Mouse (Mus musculus): ENCODE data around the gene Nrxn1.
"Not testable (repeated sequence)": the region's sequence is repeated elsewhere in the genome, so short reads cannot be mapped to it uniquely, and the experiment has no call there.

The Nrxn1 gene

DNA sequence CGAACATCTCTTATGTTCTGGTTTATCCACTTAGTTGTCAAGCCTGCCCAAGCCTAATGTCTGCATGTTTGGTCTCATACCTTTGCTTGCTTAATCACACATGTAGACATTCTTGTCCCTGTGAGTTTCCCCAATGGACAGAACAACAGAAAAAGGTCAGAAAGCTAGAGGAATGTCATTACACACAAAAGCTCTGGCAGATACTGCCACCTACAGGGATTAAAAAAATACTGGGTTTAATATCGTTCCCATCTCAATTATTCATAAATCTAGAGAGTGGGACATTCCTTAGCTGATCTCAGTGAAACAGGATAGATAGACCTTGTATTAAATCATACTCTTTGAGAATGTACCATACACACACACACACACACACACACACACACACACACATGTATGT lies 823.7 kb downstream of the Nrxn1 start:
- no peak for DNase-seq (ENCODE audit: low read depth)

DNA sequence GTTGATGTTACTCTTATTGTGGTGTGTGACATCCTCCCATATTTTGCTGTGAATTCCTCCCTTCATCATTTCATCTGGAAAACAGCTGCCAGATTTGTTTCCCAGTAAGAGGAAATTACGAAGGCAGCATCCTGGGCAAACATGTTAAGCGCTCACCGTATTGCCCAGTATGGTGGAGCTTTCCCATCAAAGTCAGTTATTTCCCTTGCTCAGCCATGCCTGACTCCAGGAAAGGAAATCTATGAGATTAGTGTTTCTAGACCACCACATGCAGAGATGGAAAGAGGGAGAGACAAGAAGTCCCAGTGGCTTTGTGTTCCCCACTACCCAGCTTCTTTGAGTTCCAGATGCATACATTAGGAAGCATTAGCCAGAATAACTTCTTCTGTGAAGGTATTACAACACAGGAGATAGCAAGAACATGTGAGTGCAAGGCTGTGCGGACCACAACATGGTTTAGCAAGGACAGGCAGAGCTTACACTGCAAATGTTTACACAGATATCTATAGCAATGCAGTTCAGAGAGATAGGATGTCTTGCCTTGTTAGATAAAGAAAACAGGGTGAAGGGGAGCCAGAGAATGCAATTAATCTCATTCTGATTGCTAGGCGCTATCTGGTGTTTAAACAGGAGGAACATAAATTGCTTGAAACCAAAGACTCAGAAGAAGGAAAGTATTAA lies 839.3 kb downstream of the Nrxn1 start:
- DNase-seq (ENCODE audit: low read depth) = no peak

DNA sequence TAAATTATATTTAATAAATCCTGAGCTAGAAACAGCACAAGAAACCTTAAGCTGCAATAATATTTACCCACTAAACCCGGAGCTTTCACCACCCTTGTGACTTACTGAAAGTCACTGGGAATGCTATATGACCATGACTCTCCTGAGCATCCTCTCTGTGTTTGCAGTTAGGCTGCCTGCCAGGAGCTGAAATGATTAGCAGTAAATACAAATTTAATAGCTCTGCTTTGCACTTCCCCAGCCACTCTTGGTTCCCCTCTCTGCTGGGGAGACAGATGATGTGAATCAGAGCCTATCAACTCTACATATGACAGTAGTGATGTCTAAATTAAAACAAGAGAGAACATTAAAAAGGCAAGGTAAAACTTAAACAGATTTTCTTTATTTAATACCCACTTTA lies 840.7 kb downstream of the Nrxn1 start:
- no peak for DNase-seq (ENCODE audit: low read depth)

DNA sequence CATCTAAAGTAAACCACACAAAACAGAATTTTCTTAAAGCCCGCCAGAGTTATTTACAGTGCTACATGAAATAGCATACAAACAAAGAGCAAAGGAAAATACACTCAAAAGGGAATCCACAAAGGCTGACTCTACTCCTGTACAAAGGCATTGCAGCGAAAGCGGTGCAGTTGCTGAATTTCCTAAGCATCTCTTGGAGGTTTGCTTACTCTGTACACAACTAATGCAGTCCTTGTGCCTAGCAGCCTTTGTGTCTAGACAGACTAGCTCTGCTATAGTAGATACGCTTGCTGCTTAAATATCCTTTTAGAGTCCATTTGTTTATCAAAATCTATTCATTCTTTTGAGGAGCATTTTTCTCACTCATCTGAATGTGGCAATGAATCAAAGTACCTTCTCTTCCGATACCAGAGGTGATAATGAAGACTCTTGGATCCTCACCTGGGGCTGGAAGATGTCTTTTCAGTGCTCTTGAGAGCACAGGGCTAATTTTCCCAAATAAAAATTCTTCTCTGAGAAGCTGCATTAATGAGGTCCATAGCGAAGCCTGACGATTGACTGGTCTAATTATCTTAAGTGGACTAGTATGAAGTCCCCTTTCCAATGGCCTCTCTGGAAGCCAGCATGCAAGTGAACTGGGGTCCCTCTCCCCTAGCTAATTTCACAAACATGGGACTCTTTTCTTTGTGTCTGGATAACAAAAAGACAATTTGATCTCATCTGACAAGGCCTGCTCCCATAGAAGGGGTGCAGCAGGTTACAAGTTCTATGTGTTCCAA lies 845.6 kb downstream of the Nrxn1 start:
- DNase-seq (ENCODE audit: low read depth) = no peak

DNA sequence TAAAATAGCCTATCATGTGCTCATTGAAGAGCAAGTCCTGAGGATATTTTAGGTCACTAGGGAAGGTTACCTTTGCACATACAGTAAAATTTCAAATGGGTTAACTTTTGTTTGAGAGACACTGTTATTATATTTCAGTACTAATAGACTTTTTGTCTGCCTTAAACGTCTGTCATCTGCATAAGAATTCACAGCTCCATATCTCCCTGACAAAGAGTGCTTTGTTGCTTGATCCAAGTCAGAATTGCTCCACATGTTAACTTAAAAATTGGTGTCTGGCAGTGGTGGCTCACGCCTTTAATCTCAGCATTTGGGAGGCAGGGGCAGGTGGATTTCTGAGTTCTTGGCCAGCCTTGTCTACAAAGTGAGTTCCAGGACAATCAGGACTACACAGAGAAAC lies 848.5 kb downstream of the Nrxn1 start:
- DNase-seq (ENCODE audit: low read depth) = no peak

DNA sequence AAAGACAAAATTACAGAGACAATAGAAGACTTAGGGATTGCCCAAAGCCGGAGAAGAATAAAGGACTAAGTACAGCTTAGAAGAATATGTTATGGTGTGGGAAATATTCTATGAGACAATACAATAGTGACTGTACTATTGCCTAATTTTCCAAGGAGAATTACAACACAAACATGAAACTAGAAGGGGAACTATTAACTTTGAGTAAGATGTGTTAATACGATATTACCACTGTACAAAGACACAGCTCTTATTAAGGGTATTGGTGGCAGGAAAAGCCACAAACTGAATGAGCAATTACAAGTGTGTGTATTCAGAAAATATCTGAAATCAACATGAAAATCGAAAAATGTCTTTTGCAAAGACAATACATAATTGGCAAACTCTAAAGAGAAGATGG lies 853.9 kb downstream of the Nrxn1 start:
- DNase-seq (ENCODE audit: low read depth) = no peak

DNA sequence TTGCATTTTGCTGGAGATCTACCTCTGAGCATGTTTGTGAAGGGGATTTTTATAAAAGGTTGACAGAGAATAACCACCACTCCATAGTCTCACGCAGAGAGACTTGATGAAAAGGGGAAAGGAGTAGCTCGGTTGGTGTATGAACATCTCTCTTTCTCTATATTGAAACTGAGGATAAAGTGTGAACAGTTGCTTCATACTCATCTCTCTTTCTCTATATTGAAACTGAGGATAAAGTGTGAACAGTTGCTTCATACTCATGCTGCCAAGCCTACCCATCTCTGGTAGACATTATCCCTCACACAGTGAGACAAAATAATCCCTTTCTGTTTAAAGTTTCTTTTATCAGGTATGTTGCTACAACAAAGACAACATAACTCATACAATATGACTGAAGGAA lies 854.4 kb downstream of the Nrxn1 start:
- DNase-seq (ENCODE audit: low read depth) = no peak

DNA sequence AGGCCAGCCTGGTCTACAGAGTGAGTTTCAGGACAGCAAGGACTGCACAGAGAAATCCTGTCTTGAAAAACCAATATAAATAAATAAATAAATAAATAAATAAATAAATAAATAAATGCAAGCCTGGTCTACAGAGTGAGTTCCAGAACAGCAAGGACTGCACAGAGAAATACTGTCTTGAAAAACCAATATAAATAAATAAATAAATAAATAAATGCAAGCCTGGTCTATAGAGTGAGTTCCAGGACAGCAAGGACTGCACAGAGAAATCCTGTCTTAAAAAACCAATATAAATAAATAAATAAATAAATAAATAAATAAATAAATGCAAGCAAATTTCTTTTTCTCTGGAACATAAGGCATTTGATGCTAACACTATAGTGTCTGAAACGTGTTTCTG lies 857.2 kb downstream of the Nrxn1 start:
- DNase-seq (ENCODE audit: low read depth) = not testable (repeated sequence)

DNA sequence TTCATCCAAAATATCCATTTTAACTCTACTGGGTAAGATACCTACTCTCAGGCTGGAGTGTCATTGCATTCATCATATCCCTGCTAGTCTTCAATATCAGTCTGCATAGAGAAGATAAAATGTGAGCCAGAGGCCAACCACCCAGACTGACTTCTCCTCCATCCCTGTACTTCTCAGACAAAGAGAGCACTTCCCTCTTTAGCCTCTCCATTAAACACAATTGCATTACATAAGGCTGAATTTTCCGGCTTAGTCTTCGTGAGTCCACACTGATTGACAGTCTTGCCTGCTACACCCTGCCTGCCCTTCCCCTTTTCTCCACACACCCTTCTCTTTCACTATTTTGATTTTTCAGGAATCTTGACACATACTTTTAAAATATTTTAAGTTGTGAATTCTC lies 858.1 kb downstream of the Nrxn1 start:
- no peak for DNase-seq (ENCODE audit: low read depth)

DNA sequence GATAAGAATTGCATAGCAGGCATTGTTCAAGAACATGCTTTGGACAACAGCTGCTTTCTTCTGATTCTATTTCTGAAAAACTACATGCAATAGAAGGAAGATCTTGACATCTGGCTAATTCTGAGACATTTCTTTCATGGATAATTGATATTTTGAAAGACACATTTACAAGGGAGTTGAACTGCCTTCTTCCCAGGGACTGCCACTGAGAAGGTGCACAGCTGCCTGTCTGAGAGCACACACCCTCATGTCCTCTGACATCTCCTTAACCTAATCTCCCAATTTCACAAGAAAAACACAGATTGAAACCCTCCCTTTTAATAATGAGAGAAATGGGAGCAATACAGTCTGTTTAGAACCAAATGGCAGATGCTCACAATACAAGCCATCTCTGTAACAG lies 884.3 kb downstream of the Nrxn1 start:
- DNase-seq (ENCODE audit: low read depth) = no peak

DNA sequence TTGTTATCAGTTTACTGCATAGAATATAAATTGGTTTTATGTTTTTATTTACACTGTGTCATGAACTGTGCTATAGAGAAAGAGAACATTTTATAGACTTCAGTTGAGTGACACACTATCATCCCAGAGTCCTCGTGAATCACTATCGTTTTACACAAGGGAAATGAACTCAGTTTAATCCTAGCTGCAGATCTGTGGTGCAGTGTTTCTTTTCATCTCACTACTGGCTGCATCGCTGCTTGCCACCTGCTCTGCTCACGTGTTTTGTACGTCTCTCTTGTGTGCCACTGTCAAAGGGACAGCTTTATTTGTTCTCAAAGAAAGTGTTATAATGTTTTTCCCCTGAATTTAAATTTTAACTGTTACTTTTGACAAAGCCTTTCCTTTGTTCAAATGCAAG lies 885.3 kb downstream of the Nrxn1 start:
- DNase-seq (ENCODE audit: low read depth) = no peak

DNA sequence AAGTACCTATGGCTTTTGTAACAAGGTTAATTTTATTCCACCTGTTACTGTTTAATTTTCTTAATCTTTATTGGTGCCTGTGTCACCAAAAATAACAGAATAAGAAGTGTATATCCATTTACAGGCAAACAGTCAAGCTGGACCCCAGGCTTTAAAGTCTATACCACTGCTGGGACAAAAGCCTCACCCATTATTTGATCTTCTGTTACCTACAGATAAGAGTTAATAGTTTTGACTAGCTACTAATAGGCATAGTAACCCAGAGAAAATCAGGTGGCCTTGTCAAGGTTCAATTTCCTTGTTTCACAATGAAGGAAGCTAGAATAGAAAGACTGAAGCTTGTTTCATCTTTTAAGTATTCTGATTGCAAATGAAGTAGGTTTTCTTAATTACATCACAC lies 888.9 kb downstream of the Nrxn1 start:
- DNase-seq (ENCODE audit: low read depth) = no peak

DNA sequence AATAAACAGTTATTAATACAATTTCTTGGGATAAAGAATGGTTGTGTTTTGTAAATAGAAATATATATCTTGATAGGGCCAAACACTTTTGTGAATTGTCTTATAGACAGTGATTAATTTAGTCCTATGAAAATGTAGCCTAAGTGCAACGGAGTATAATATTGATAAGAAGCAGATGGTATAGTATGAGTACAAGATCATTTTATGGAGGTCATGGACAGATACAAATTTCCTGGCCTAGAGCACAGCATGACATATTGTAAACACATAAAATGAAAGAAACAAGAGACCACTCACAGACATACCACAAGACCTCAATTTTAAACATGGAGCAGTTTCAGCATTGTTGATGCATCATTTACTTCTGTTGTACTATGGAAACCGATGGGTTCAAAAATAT lies 890.1 kb downstream of the Nrxn1 start:
- no peak for DNase-seq (ENCODE audit: low read depth)

DNA sequence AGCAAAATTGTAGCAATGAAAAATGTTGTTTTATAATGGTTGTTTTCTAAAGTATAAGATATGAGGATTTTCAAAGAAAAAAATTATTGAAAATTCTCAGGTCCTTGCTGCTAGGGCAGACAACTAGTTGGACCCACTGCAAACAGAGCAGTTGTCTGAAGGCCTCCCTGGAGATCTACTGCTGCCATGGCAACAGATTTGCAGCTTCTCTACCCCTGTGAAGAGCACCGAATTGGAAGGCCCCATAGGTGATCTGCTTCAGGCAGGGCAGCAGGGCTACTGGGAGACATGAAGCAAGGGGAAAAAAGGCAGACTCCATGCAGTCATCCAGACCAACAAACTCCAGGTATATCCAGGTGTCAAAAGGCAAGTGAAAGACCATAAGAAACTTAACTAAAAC lies 896.1 kb downstream of the Nrxn1 start:
- DNase-seq (ENCODE audit: low read depth) = no peak

DNA sequence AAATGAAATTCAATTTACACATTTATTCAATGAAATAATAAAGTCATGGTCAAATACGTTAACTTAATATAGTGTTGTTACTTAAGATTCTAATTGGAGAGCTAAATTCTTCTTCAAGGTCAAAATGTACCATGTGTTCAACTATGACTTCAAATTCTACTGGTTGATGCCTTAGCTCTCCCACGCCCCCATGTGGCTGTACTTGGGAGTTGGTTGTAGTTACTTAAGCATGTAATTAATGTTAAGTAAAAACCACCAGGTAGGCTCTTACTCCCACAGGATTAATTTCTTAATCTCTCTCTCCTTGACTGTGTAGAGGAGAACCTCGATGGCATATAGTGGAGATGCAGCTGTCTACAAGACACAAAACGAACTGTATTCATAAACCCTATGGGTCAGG lies 951.3 kb downstream of the Nrxn1 start:
- peak; percentile 19 for DNase-seq (ENCODE audit: low read depth)

DNA sequence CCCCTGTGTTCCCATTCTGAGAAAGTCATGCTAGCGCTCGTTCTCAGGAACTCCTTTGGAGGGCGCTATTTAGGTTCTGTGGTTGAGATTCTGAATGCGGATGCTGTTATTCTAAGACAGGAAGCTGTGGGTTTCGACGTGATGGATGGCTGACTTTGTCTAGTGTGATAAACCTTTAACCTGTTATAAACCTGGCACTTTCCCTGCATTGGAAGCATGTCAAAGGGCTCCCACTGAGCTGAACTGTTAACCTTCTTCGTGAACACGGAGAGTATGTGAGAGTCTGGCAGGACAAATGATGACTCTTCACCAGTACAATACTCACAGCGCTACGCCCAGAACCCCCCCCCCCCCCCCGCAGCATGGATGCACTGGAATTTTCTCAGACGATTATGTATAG lies 962.0 kb downstream of the Nrxn1 start:
- no peak for DNase-seq (ENCODE audit: low read depth)

DNA sequence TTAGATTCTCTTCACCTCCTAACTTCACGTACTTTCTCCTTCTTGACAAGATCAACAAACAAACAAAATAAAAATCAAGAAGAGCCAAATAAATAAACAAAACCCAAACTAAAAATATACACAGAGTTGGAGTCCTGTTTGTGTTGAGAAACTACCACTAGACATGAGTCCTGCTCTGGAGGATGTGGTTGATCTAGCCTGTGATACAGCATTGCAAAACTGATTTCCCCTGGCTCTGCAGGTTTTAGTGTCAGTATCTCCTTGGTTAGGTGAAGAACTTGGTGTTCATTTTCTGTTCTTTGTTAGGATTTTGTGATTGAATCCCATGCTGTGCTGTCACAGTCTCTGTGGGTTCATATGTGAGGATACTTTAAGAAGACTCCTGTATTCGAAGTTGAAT lies 963.7 kb downstream of the Nrxn1 start:
- DNase-seq (ENCODE audit: low read depth) = no peak

DNA sequence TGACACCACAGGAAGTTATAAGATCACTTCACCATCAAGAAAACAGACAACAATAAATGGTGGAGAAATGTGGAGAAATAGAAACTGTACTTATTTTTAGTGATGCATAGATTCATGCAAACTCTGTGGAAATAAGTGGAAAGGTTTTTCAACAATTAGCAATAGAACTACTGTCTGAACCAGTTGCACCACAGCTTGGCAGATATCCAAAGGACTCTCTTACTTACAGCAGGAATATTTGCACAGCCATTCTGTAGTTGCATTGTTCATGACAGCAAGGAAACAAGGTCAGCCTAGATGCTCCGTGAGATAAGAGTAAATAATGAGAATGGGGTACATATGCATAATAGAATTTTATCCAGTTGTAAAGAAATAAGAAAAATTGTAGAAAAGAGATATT lies 965.3 kb downstream of the Nrxn1 start:
- DNase-seq (ENCODE audit: low read depth) = no peak

DNA sequence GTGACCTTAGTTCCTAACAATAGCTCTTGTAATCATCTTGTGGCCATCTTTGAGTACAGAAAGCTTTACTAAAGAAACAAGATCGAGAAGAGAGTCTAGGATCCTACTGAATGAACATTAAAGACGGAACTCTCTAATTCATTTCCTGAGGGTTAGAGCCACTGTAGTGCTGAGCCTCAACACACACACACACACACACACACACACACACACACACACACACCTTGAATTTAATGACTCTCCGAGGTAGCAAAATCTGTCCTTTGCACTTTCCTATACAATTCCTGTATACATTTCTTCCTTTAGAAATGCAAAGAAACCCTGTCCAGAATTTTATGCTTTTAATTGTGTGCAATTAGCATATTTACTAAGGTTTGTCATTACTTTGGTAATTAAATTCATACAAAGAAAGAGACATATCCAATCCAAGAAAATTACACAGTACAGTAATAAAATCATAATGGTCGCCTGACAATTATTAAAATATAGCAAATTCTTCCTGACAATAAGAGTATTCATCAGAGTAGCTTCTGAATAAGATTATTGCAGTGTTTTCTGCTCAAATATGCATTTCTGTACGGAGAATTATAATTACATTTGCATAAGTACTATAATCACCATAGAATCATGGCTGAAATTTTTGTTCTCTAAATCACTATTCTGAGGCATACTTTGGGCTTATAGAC lies 969.9 kb downstream of the Nrxn1 start:
- DNase-seq (ENCODE audit: low read depth) = no peak

DNA sequence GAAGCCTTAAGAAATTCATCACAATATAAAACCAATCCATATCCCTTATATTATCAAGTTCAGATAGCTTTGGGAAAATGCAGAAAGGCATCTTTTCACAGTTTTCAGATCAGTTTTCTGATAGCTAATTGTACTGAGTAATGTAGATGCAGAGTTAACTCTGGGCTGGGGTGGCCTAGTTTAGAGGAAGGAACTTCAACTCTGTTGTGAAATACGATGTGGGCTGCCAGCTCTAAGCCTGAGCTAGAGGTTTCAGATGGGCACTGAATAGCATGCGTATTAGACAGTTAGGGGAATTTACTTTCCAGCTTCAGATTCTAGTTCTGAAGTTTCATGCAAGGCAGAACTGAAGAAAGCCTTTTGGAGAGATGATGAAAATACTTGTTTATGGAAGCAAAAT lies 976.6 kb downstream of the Nrxn1 start:
- DNase-seq (ENCODE audit: low read depth) = no peak

DNA sequence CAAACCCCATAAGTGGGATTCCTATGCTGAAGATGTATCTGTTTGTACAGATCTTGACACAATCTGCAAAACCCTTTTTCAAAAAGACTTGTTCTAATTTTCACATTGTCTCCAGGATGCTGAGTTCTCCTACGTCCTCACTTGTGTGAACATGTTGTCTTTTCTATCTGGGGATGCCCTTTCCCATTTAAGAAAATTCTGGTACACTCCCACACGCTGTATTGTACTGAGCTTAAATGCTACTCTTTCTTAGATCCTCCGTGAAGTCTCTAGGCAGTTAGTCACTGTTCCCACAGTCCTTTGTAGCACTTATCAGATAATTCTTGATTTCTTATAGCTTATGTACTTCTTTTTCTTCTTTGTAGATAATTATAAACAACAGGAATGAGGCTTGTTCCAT lies 997.9 kb downstream of the Nrxn1 start:
- DNase-seq (ENCODE audit: low read depth) = no peak

DNA sequence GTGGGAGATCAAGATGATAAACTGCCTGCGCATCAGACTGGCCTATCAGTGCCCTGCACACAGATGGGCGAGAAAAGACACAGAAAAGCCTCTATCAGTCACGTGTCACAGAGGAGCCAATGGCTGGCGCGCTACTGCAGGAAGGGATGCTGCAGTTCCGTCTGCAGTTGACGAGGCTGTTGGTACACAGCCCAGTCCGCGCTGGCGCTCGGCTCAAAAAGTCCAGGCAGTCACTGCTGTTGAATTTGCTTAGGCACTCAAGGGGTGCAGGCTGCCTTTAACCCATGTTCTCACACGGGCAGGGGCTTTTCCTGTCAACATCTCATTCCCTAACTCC lies 1004.6 kb downstream of the Nrxn1 start:
- peak; percentile 13 for DNase-seq (ENCODE audit: low read depth)

DNA sequence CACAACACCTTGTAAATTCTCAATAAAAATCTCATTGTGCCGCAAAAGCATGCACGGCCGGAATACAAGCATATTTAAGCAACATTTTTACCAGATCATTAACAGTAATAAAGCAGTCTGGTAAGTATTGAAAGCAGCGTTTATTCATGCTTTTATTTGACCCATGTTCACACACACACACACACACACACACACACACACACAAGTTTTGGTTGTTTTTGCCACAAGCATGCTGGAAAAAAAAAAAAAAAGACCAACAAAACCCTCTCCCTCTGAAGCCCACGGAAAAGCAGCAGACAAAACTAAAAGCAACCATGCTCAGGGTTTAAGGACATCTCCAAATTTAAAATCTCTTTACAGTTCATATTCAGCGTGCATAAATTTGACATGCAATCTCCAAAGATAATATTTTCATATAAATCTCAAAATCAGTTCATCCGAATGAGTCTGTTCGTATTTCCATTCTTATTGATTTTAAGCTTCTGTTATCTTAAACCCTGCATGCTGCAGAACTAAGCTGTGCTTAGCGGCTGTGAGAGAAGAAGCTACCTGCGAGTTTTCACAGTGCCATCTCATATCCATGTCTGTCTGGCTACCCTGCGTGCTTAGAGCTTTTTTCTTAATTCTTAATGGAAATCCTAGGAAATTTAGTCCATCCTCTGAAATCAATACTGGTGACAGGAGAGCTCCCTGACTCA lies 1005.1 kb downstream of the Nrxn1 start:
- DNase-seq (ENCODE audit: low read depth) = no peak

All from NIH3T3 (cell line).